Mouse (Mus musculus) MEL (cell line): ENCODE results near the gene Flnb. TPM values are rescaled to one million over a fixed set of nuclear protein-coding genes. Genes with fewer than 3 reads are reported as not detected.

Experiments used
- DNase-seq: peaks from one replicate; pipeline ENCODE4 v3.0.0; 2011; ENCODE audit warnings: low read depth, low spot score
- H3K27ac ChIP-seq: 2 replicates; pipeline ENCODE4 v1.5.1; 2012; ENCODE audit warnings: low read depth, mild to moderate bottlenecking, control low read depth, low read length, moderate library complexity; ENCODE audit not compliant: control insufficient read depth
- H3K27me3 ChIP-seq, 2 experiments: fragments of 150-350 bp in 1 of 2; sonication (generic) in 1 of 2; 2 replicates each; pipeline ENCODE4 v1.6.1; 2012; ENCODE audit warnings: low read length in 2 of 2, mild to moderate bottlenecking in 2 of 2, improper control_type of control experiment in 1 of 2, moderate library complexity in 1 of 2; ENCODE audit not compliant: insufficient read depth in 2 of 2, control insufficient read depth in 1 of 2
- H3K36me3 ChIP-seq, 2 experiments: 2 replicates each; pipeline ENCODE4 v1.6.1; 2012 to 2014; ENCODE audit warnings: low read length in 2 of 2, improper control_type of control experiment in 1 of 2, inconsistent platforms in 1 of 2, mild to moderate bottlenecking in 1 of 2; ENCODE audit not compliant: insufficient read depth in 2 of 2, control insufficient read depth in 1 of 2
- H3K4me1 ChIP-seq, 2 experiments: fragments of 150-350 bp in 1 of 2; sonication (generic) in 1 of 2; 2 replicates each; pipeline ENCODE4 v1.6.1; 2012; ENCODE audit warnings: low read length in 2 of 2, improper control_type of control experiment in 1 of 2, mild to moderate bottlenecking in 1 of 2; ENCODE audit not compliant: insufficient read depth in 2 of 2, control insufficient read depth in 1 of 2
- H3K4me3 ChIP-seq, 2 experiments: fragments of 150-350 bp in 1 of 2; sonication (generic) in 1 of 2; 2 replicates each; pipeline ENCODE4 v1.5.1; 2012; ENCODE audit warnings: low read depth in 2 of 2, low read length in 2 of 2, mild to moderate bottlenecking in 2 of 2, moderate library complexity in 2 of 2, control low read depth in 1 of 2, improper control_type of control experiment in 1 of 2; ENCODE audit not compliant: control insufficient read depth in 1 of 2, insufficient read depth in 1 of 2
- H3K79me2 ChIP-seq: 2 replicates; pipeline ENCODE4 v1.6.1; 2012; ENCODE audit warnings: mild to moderate bottlenecking, low read length, moderate library complexity; ENCODE audit not compliant: control insufficient read depth, poor library complexity, insufficient read depth
- H3K9ac ChIP-seq: 2 replicates; pipeline ENCODE4 v1.6.1; 2012; ENCODE audit warnings: low read depth, mild to moderate bottlenecking, control low read depth, low read length, moderate library complexity; ENCODE audit not compliant: control insufficient read depth, poor library complexity, severe bottlenecking
- H3K9me3 ChIP-seq: fragments of 150-350 bp; sonication (generic); replicated peaks from 2 replicates; pipeline ENCODE4 v1.6.1; 2012; ENCODE audit warnings: mild to moderate bottlenecking, low read length, improper control_type of control experiment, moderate library complexity; ENCODE audit not compliant: insufficient read depth
- BHLHE40 ChIP-seq: IDR thresholded peaks from 2 replicates; pipeline ENCODE4 v1.6.1; 2012; ENCODE audit warnings: low read depth, mild to moderate bottlenecking, inconsistent platforms, low read length, improper control_type of control experiment, borderline replicate concordance
- CHD1 ChIP-seq: IDR thresholded peaks from 2 replicates; pipeline ENCODE4 v1.6.1; 2012; ENCODE audit warnings: low read depth, mild to moderate bottlenecking, inconsistent platforms, low read length, improper control_type of control experiment
- E2F4 ChIP-seq: IDR thresholded peaks from 2 replicates; pipeline ENCODE4 v1.6.1; 2011; ENCODE audit warnings: low read depth, low read length, improper control_type of control experiment, borderline replicate concordance
- EP300 ChIP-seq, 2 experiments: IDR thresholded peaks; 2 replicates each; pipeline ENCODE4 v1.6.1; 2011; ENCODE audit warnings: improper control_type of control experiment in 2 of 2, low read length in 2 of 2, low read depth in 1 of 2, mild to moderate bottlenecking in 1 of 2
- ETS1 ChIP-seq: IDR thresholded peaks from 2 replicates; pipeline ENCODE4 v1.6.1; 2012; ENCODE audit warnings: low read depth, mild to moderate bottlenecking, inconsistent platforms, low read length, improper control_type of control experiment, moderate library complexity
- GABPA ChIP-seq: IDR thresholded peaks from 2 replicates; pipeline ENCODE4 v1.6.1; 2012; ENCODE audit warnings: low read depth, mild to moderate bottlenecking, inconsistent platforms, low read length, improper control_type of control experiment, moderate library complexity
- HCFC1 ChIP-seq: IDR thresholded peaks from 2 replicates; pipeline ENCODE4 v1.6.1; 2012; ENCODE audit warnings: low read depth, mild to moderate bottlenecking, inconsistent platforms, low read length, improper control_type of control experiment, moderate library complexity
- MAZ ChIP-seq: IDR thresholded peaks from 2 replicates; pipeline ENCODE4 v1.6.1; 2012; ENCODE audit warnings: low read depth, mild to moderate bottlenecking, inconsistent platforms, low read length, improper control_type of control experiment
- MEF2A ChIP-seq: IDR thresholded peaks from 2 replicates; pipeline ENCODE4 v1.6.1; 2014; ENCODE audit warnings: low read depth, mild to moderate bottlenecking, inconsistent platforms, low read length, improper control_type of control experiment; ENCODE audit not compliant: poor library complexity, insufficient replicate concordance, severe bottlenecking; ENCODE audit errors: extremely low read depth
- MXI1 ChIP-seq: IDR thresholded peaks from 2 replicates; pipeline ENCODE4 v1.6.1; 2011; ENCODE audit warnings: mild to moderate bottlenecking, low read depth, low read length, improper control_type of control experiment
- MYB ChIP-seq: IDR thresholded peaks from 2 replicates; pipeline ENCODE4 v1.6.1; 2011; ENCODE audit warnings: mild to moderate bottlenecking, low read depth, low read length, improper control_type of control experiment
- NRF1 ChIP-seq: IDR thresholded peaks from 2 replicates; pipeline ENCODE4 v1.6.1; 2014; ENCODE audit warnings: low read depth, mild to moderate bottlenecking, inconsistent platforms, low read length, improper control_type of control experiment, moderate library complexity; ENCODE audit not compliant: poor library complexity, insufficient read depth, severe bottlenecking
- POLR2A ChIP-seq, 2 experiments: IDR thresholded peaks; 2 replicates each; pipeline ENCODE4 v1.6.1; 2011 to 2012; ENCODE audit warnings: low read length in 2 of 2, mild to moderate bottlenecking in 2 of 2, control low read depth in 1 of 2, improper control_type of control experiment in 1 of 2, low read depth in 1 of 2, moderate library complexity in 1 of 2; ENCODE audit not compliant: control insufficient read depth in 1 of 2, insufficient read depth in 1 of 2, poor library complexity in 1 of 2
- POLR2AphosphoS2 ChIP-seq: IDR thresholded peaks from 2 replicates; pipeline ENCODE4 v1.6.1; 2011; ENCODE audit warnings: low read length, improper control_type of control experiment
- POLR2AphosphoS5 ChIP-seq: IDR thresholded peaks from 2 replicates; pipeline ENCODE4 v1.6.1; 2012; ENCODE audit warnings: low read depth, borderline replicate concordance, mild to moderate bottlenecking, inconsistent platforms, low read length, moderate library complexity, mixed read lengths
- RAD21 ChIP-seq: IDR thresholded peaks from 2 replicates; pipeline ENCODE4 v1.6.1; 2011; ENCODE audit warnings: mild to moderate bottlenecking, low read depth, low read length, improper control_type of control experiment
- RCOR1 ChIP-seq: IDR thresholded peaks from 2 replicates; pipeline ENCODE4 v1.6.1; 2012; ENCODE audit warnings: low read depth, mild to moderate bottlenecking, inconsistent platforms, low read length, improper control_type of control experiment
- SMC3 ChIP-seq: IDR thresholded peaks from 2 replicates; pipeline ENCODE4 v1.6.1; 2011; ENCODE audit warnings: low read depth, low read length, improper control_type of control experiment
- USF2 ChIP-seq, 2 experiments: IDR thresholded peaks; 2 replicates each; pipeline ENCODE4 v1.6.1; 2011 to 2012; ENCODE audit warnings: improper control_type of control experiment in 2 of 2, low read length in 2 of 2, borderline replicate concordance in 1 of 2, inconsistent platforms in 1 of 2, low read depth in 1 of 2, mild to moderate bottlenecking in 1 of 2; ENCODE audit not compliant: insufficient read depth in 1 of 2
- ZMIZ1 ChIP-seq: IDR thresholded peaks from 2 replicates; pipeline ENCODE4 v1.6.1; 2012; ENCODE audit warnings: low read depth, mild to moderate bottlenecking, inconsistent platforms, low read length, improper control_type of control experiment, moderate library complexity
- polyA plus RNA-seq, 2 experiments: library from polyadenylated mRNA; stranded (reverse) in 1 of 2; unstranded in 1 of 2; fragments of >175 nt in 1 of 2; fragments of >200 nt in 1 of 2; gene quantifications; 2 replicates each; pipeline versions ENCODE4 v1.2.1 to v1.2.4; 2012; ENCODE audit warnings: low replicate concordance in 2 of 2, low read depth in 1 of 2; ENCODE audit not compliant: insufficient read length in 2 of 2, insufficient read depth in 1 of 2, missing spikeins in 1 of 2
- total RNA-seq: library from RNA; depleted of rRNA; stranded (reverse); fragments of 300-350 nt; gene quantifications from 2 replicates; pipeline ENCODE4 v1.2.3, GENCODE M21; 2012

The Flnb gene
- total and polyA plus RNA-seq, 3 experiments = 1.0 to 3.1 TPM; not detected in 1

DNA sequence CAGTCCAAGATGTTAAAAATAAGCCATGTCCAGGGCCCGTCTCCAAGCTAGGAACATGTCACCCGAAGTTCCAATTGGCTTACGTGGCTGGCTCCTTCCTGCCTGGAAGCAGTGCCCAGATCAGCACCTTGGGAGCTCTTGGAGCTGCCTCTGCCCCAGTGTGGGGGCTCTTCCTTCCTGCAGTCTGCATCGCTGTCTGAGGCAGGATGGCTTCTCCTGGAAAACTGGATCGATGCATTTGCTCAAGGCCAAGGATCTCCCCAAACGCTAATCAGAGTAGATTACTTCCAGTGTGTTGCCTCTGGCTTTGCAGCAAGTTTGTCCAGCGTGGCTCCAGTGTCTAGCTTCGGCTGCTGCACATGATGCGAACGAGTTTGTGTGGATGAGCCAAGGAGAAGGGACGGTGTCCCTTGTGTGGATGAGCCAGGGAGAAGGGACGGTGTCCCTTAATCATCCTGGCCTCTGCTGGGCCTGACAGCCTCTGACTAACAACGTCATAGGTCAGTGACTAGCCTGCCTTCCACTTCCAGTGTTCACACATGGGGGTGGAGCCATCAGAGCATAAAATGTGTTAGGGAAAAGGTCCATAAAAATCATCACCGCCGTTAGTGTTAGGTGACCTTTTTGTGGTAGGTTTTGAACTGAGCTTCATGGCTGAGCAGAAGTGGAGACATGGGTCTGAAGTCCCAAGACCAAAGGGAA is 25.0 kb downstream of the Flnb start:
- no peak overlapping the region for H3K27ac ChIP-seq
- H3K4me3 ChIP-seq = no peak overlapping the region
- H3K4me1 ChIP-seq = no peaks in the 10 kb centered on the region
- H3K9me3 ChIP-seq = no peaks in the 10 kb centered on the region
- H3K79me2 ChIP-seq = no peaks in the 10 kb centered on the region
- DNase-seq = no peak
- TF ChIP-seq RAD21 (no peak), HCFC1 (no peak), NRF1 (no peak)
- no peak overlapping the region for H3K9ac ChIP-seq
- no peaks in the 10 kb centered on the region for H3K36me3 ChIP-seq
- no peaks in the 10 kb centered on the region; a peak in 3 of 4 replicates for H3K27me3 ChIP-seq

DNA sequence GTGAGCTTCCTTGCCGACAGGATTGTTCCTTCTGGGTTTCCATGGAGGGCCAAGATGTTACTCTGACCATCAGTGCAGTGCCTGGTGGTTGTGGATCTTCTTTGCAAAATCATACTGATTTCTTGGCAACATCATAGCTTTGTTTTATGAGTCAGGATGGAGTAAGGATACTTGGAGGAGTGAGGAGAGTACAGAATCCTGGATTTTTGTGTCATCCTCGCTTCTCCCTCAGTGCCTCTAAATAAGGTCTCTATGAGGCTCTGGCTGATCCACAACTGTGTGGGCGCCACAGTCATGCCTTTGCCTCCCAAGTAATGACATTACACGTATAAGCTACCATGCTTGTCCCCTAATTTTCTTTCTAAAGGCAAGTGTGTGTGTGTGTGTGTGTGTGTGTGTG is 28.9 kb downstream of the Flnb start:
- Histone ChIP-seq H3K4me3 (no peak overlapping the region), H3K4me1 (no peaks in the 10 kb centered on the region), H3K27ac (no peak overlapping the region), H3K36me3 (0 out of 4 replicates have a peak, but pooled peaks cover 0 to 3% of the 10 kb centered on the region in 2 experiments), H3K9ac (no peak overlapping the region), H3K27me3 (peaks cover 1 to 3% of the 10 kb centered on the region in 2 experiments; a peak in 3 of 4 replicates), H3K9me3 (no peaks in the 10 kb centered on the region), H3K79me2 (no peaks in the 10 kb centered on the region)
- TF ChIP-seq CHD1 (no peak), POLR2AphosphoS5 (no peak), MXI1 (no peak), POLR2A (IDR thresholded peaks at IDR 0.05; ENCODE audit: control insufficient read depth in 1 of 2, insufficient read depth in 1 of 2, low read depth in 1 of 2, low read length in 2 of 2, poor library complexity in 1 of 2) (no peak), E2F4 (no peak), RCOR1 (no peak), POLR2AphosphoS2 (no peak), GABPA (no peak), USF2 (IDR thresholded peaks at IDR 0.05; ENCODE audit: borderline replicate concordance in 1 of 2, insufficient read depth in 1 of 2, low read depth in 1 of 2, low read length in 2 of 2) (no peak), ZMIZ1 (no peak), BHLHE40 (no peak), EP300 (IDR thresholded peaks at IDR 0.05; ENCODE audit: low read depth in 1 of 2, low read length in 2 of 2) (no peak), ETS1 (no peak), HCFC1 (no peak), MYB (no peak), MAZ (no peak), MEF2A (no peak), SMC3 (no peak)
- no peak for DNase-seq
